Mouse (Mus musculus) stomach, postnatal 0 days (tissue): ENCODE measurements at regions not wholly inside any gene's neighbourhood (a gene's known extent, or its start where the extent isn't known, plus 50 kb on each side); places are given as distances from the start of the nearest gene placed in this dataset.

Experiments
- ATAC-seq: fragments of 200-750 bp; cut with Nextera tagmentation; 2 replicates; pipeline ENCODE4 v1.8.0; 2017; ENCODE audit not compliant: low FRiP score, low TSS enrichment
- DNase-seq: peaks from one replicate; pipeline ENCODE4 v3.0.0-alpha.2; 2016; ENCODE audit warnings: low spot score
- H3K27ac ChIP-seq: fragments of 300-500 bp; sonication (generic); replicated peaks from 2 replicates; pipeline ENCODE4 v1.5.1; 2014; ENCODE audit warnings: mild to moderate bottlenecking, control low read depth
- H3K27me3 ChIP-seq: fragments of 300-500 bp; sonication (generic); 2 replicates; pipeline ENCODE4 v1.6.1; 2014; ENCODE audit warnings: low read length; ENCODE audit not compliant: control insufficient read depth, insufficient read depth
- H3K36me3 ChIP-seq: fragments of 300-500 bp; sonication (generic); 2 replicates; pipeline ENCODE4 v1.6.1; 2014; ENCODE audit warnings: low read length, mixed read lengths; ENCODE audit not compliant: control insufficient read depth, insufficient read depth
- H3K4me1 ChIP-seq: fragments of 300-500 bp; sonication (generic); replicated peaks from 2 replicates; pipeline ENCODE4 v1.6.1; 2014; ENCODE audit warnings: antibody characterized with exemption; ENCODE audit not compliant: control insufficient read depth, insufficient read depth
- H3K4me2 ChIP-seq: fragments of 300-500 bp; sonication (generic); replicated peaks from 2 replicates; pipeline ENCODE4 v1.6.1; 2014; ENCODE audit warnings: low read depth, mild to moderate bottlenecking, control low read depth, moderate library complexity
- H3K4me3 ChIP-seq: fragments of 300-500 bp; sonication (generic); 2 replicates; pipeline ENCODE4 v1.5.1; 2014; ENCODE audit warnings: low read depth, low read length, control low read depth
- H3K9ac ChIP-seq: fragments of 300-500 bp; sonication (generic); 2 replicates; pipeline ENCODE4 v1.6.1; 2014; ENCODE audit warnings: mild to moderate bottlenecking, low read length, control low read depth, mixed read lengths
- H3K9me3 ChIP-seq: fragments of 300-500 bp; sonication (generic); 2 replicates; pipeline ENCODE4 v1.6.1; 2016; ENCODE audit warnings: low read length; ENCODE audit not compliant: control insufficient read depth
- CTCF ChIP-seq: IDR thresholded peaks from 2 replicates; pipeline ENCODE4 v1.5.1; 2016; ENCODE audit warnings: antibody characterized with exemption, low read depth, mild to moderate bottlenecking, moderate library complexity
- EP300 ChIP-seq: optimal IDR thresholded peaks from 2 replicates; pipeline ENCODE3; 2016; ENCODE audit warnings: antibody characterized with exemption
- WGBS: fragments of 180-500 bp; shearing (Covaris S2); extraction: QIAGEN DNeasy Blood & Tissue Kit; methylation state at CpG from one replicate; pipeline ENCODE4 v1.1.7; 2014; 5-methylcytosine and 5-hydroxymethylcytosine counted together

- ATAC-seq, result no peak
- H3K9me3 ChIP-seq, result no peaks in the 10 kb centered on the region
- 74% methylated on average over 3 of the region's 3 CpGs for WGBS
- H3K4me1 ChIP-seq, result no peaks in the 10 kb centered on the region
- no peak for TF ChIP-seq CTCF
- TF ChIP-seq EP300, result no peak
- H3K27ac ChIP-seq, result no peak overlapping the region
- no peaks in the 10 kb centered on the region for H3K27me3 ChIP-seq
- no peak overlapping the region for H3K9ac ChIP-seq
- no peak overlapping the region for H3K4me2 ChIP-seq
- no peak for DNase-seq
- no peak overlapping the region for H3K4me3 ChIP-seq
- H3K36me3 ChIP-seq, result no peaks in the 10 kb centered on the region
Measured at GRCm38 (mm10) chr5:42433147-42433546, 365.4 kb downstream of the Gm16223 start.

- 37% methylated on average over 2 of the region's 2 CpGs for WGBS
- ATAC-seq (no peak), DNase-seq (no peak)
- no peaks in the 10 kb centered on the region for H3K4me1 ChIP-seq
- H3K36me3 ChIP-seq, result no peaks in the 10 kb centered on the region
- H3K9ac ChIP-seq, result no peak overlapping the region
- no peak overlapping the region for H3K4me2 ChIP-seq
- no peaks in the 10 kb centered on the region for H3K9me3 ChIP-seq
- no peaks in the 10 kb centered on the region for H3K27me3 ChIP-seq
- no peak overlapping the region for H3K4me3 ChIP-seq
- no peak for TF ChIP-seq CTCF
- no peak for TF ChIP-seq EP300
- no peak overlapping the region for H3K27ac ChIP-seq
Measured at GRCm38 (mm10) chr5:42448644-42449043, 380.9 kb downstream of the Gm16223 start.

GRCm38 (mm10) chr5:42449581-42449980, 381.8 kb downstream of the Gm16223 start:
- no peaks in the 10 kb centered on the region for H3K36me3 ChIP-seq
- WGBS, result 51% methylated on average over 2 of the region's 2 CpGs
- no peak for TF ChIP-seq CTCF
- no peak for TF ChIP-seq EP300
- no peak overlapping the region for H3K4me2 ChIP-seq
- H3K4me3 ChIP-seq, result no peak overlapping the region
- no peak overlapping the region for H3K27ac ChIP-seq
- DNase-seq (no peak), ATAC-seq (no peak)
- H3K9me3 ChIP-seq, result no peaks in the 10 kb centered on the region
- H3K27me3 ChIP-seq, result no peaks in the 10 kb centered on the region
- H3K4me1 ChIP-seq, result no peaks in the 10 kb centered on the region
- no peak overlapping the region for H3K9ac ChIP-seq

GRCm38 (mm10) chr5:42453707-42454106, 385.9 kb downstream of the Gm16223 start:
- WGBS, result 56% methylated on average over 3 of the region's 3 CpGs
- H3K4me1 ChIP-seq, result no peaks in the 10 kb centered on the region
- H3K9me3 ChIP-seq, result no peaks in the 10 kb centered on the region
- H3K27me3 ChIP-seq, result no peaks in the 10 kb centered on the region
- H3K4me3 ChIP-seq, result no peak overlapping the region
- no peak overlapping the region for H3K4me2 ChIP-seq
- ATAC-seq, result no peak
- no peaks in the 10 kb centered on the region for H3K36me3 ChIP-seq
- H3K27ac ChIP-seq, result no peak overlapping the region
- DNase-seq, result no peak
- H3K9ac ChIP-seq, result no peak overlapping the region
- TF ChIP-seq EP300, result no peak
- TF ChIP-seq CTCF, result no peak

- WGBS, result 86% methylated on average over 1 of the region's 1 CpGs
- Histone ChIP-seq H3K4me3 (no peak overlapping the region), H3K9me3 (no peaks in the 10 kb centered on the region), H3K36me3 (no peaks in the 10 kb centered on the region), H3K27me3 (no peaks in the 10 kb centered on the region), H3K9ac (no peak overlapping the region), H3K4me1 (no peaks in the 10 kb centered on the region), H3K27ac (no peak overlapping the region), H3K4me2 (no peak overlapping the region)
- TF ChIP-seq EP300, result no peak
- TF ChIP-seq CTCF, result no peak
- no peak for DNase-seq
- no peak for ATAC-seq
Measured at GRCm38 (mm10) chr5:42461195-42461594, 393.4 kb downstream of the Gm16223 start.

- H3K4me3 ChIP-seq, result no peak overlapping the region
- H3K9me3 ChIP-seq, result no peaks in the 10 kb centered on the region
- no peak overlapping the region for H3K27ac ChIP-seq
- H3K4me1 ChIP-seq, result no peaks in the 10 kb centered on the region
- ATAC-seq (no peak), DNase-seq (no peak)
- TF ChIP-seq EP300 (no peak), CTCF (no peak)
- H3K4me2 ChIP-seq, result no peak overlapping the region
- no peaks in the 10 kb centered on the region for H3K36me3 ChIP-seq
- H3K27me3 ChIP-seq, result no peaks in the 10 kb centered on the region
- H3K9ac ChIP-seq, result no peak overlapping the region
Measured at GRCm38 (mm10) chr5:42464814-42465213, 397.1 kb downstream of the Gm16223 start.
